Mouse (Mus musculus) heart, postnatal 0 days (tissue): ENCODE measurements around the gene Itgb5. TPM values are rescaled to one million over a fixed set of nuclear protein-coding genes. Genes with fewer than 3 reads are reported as not detected.

ENCODE experiments used
- ATAC-seq: fragments of 200-750 bp; cut with Nextera tagmentation; 2 replicates; pipeline ENCODE4 v1.8.0; 2017; ENCODE audit warnings: low read depth, moderate number of reproducible peaks, moderate library complexity; ENCODE audit not compliant: insufficient read depth
- DNase-seq: peaks from one replicate; pipeline ENCODE4 v3.0.0-alpha.2; 2016; ENCODE audit warnings: low spot score
- H3K27ac ChIP-seq: fragments of 300-500 bp; sonication (generic); 2 replicates; pipeline ENCODE4 v1.5.1; 2014; ENCODE audit warnings: low read depth, mild to moderate bottlenecking
- H3K27me3 ChIP-seq: fragments of 300-500 bp; sonication (generic); 2 replicates; pipeline ENCODE4 v1.6.1; 2014; ENCODE audit warnings: low read length, mixed read lengths; ENCODE audit not compliant: control insufficient read depth, insufficient read depth
- H3K36me3 ChIP-seq: fragments of 300-500 bp; sonication (generic); replicated peaks from 2 replicates; pipeline ENCODE4 v1.6.1; 2014; ENCODE audit warnings: low read length, mixed read lengths; ENCODE audit not compliant: control insufficient read depth, insufficient read depth
- H3K4me1 ChIP-seq: fragments of 300-500 bp; sonication (generic); 2 replicates; pipeline ENCODE4 v1.6.1; 2014; ENCODE audit warnings: antibody characterized with exemption; ENCODE audit not compliant: control insufficient read depth, insufficient read depth
- H3K4me2 ChIP-seq: fragments of 300-500 bp; sonication (generic); 2 replicates; pipeline ENCODE4 v1.6.1; 2014; ENCODE audit warnings: low read depth, mild to moderate bottlenecking, low read length, moderate library complexity
- H3K4me3 ChIP-seq: fragments of 300-500 bp; sonication (generic); 2 replicates; pipeline ENCODE4 v1.5.1; 2014; ENCODE audit warnings: low read depth, low read length
- H3K9ac ChIP-seq: fragments of 300-500 bp; sonication (generic); replicated peaks from 2 replicates; pipeline ENCODE4 v1.6.1; 2014; ENCODE audit warnings: low read depth, low read length, mixed read lengths
- H3K9me3 ChIP-seq: fragments of 300-500 bp; sonication (generic); replicated peaks from 2 replicates; pipeline ENCODE4 v1.6.1; 2016; ENCODE audit warnings: low read length; ENCODE audit not compliant: control insufficient read depth
- CTCF ChIP-seq: IDR thresholded peaks from 2 replicates; pipeline ENCODE4 v1.5.1; 2016; ENCODE audit warnings: antibody characterized with exemption, control low read depth, low read depth
- EP300 ChIP-seq: IDR thresholded peaks from 2 replicates; pipeline ENCODE4 v1.6.1; 2016; ENCODE audit warnings: antibody characterized with exemption, low read depth
- WGBS: fragments of 180-500 bp; shearing (Covaris S2); extraction: QIAGEN DNeasy Blood & Tissue Kit; methylation state at CpG from one replicate; pipeline ENCODE4 v1.1.7; 2014; 5-methylcytosine and 5-hydroxymethylcytosine counted together
- polyA plus RNA-seq: library from polyadenylated mRNA; unstranded; fragments of >200 nt; fragmentation: Nextera tagmentation; extraction: Ambion mirVana; gene quantifications from 2 replicates; pipeline ENCODE4 v1.2.1, GENCODE M21; 2015
- total RNA-seq: library from RNA; depleted of rRNA; stranded (reverse); fragments of >200 nt; gene quantifications from 2 replicates; pipeline ENCODE4 v1.2.3, GENCODE M21; 2014; ENCODE audit warnings: low replicate concordance

Gene Itgb5
- total and polyA plus RNA-seq, 2 experiments from 2014 or later = 33.4 to 116 TPM

GRCm38 (mm10) chr16:33885021-33885471, 55.6 kb downstream of the Itgb5 start:
- Histone ChIP-seq H3K4me2 (no peak overlapping the region), H3K9ac (no peak overlapping the region), H3K27me3 (no peaks in the 10 kb centered on the region), H3K36me3 (no peaks in the 10 kb centered on the region), H3K4me3 (no peak overlapping the region), H3K9me3 (no peaks in the 10 kb centered on the region), H3K27ac (no peak overlapping the region), H3K4me1 (peaks cover 44% of the 10 kb centered on the region)
- WGBS = 26% methylated on average over 11 of the region's 11 CpGs
- TF ChIP-seq CTCF = no peak
- no peak for TF ChIP-seq EP300
- DNase-seq (no peak), ATAC-seq (no peak)

GRCm38 (mm10) chr16:33885671-33886328, 56.3 kb downstream of the Itgb5 start:
- Histone ChIP-seq H3K9ac (no peak overlapping the region), H3K36me3 (no peaks in the 10 kb centered on the region), H3K4me1 (peaks cover 50% of the 10 kb centered on the region), H3K27me3 (no peaks in the 10 kb centered on the region), H3K4me2 (no peak overlapping the region), H3K9me3 (no peaks in the 10 kb centered on the region), H3K27ac (no peak overlapping the region), H3K4me3 (no peak overlapping the region)
- WGBS = 84% methylated on average over 14 of the region's 14 CpGs
- DNase-seq (no peak), ATAC-seq (no peak)
- no peak for TF ChIP-seq CTCF
- TF ChIP-seq EP300 = no peak

GRCm38 (mm10) chr16:33886665-33887064, 57.2 kb downstream of the Itgb5 start:
- H3K4me1 ChIP-seq = peaks cover 57% of the 10 kb centered on the region
- WGBS = 56% methylated on average over 6 of the region's 6 CpGs
- no peaks in the 10 kb centered on the region for H3K36me3 ChIP-seq
- H3K4me3 ChIP-seq = no peak overlapping the region
- no peaks in the 10 kb centered on the region for H3K9me3 ChIP-seq
- H3K27ac ChIP-seq = no peak overlapping the region
- no peaks in the 10 kb centered on the region for H3K27me3 ChIP-seq
- DNase-seq = no peak
- H3K4me2 ChIP-seq = no peak overlapping the region
- no peak for ATAC-seq
- no peak overlapping the region for H3K9ac ChIP-seq
- TF ChIP-seq EP300 (no peak), CTCF (no peak)

GRCm38 (mm10) chr16:33887981-33888380, 58.5 kb downstream of the Itgb5 start:
- TF ChIP-seq CTCF (no peak), EP300 (no peak)
- H3K4me1 ChIP-seq = peaks cover 44% of the 10 kb centered on the region
- H3K4me2 ChIP-seq = no peak overlapping the region
- no peak for DNase-seq
- H3K4me3 ChIP-seq = no peak overlapping the region
- H3K36me3 ChIP-seq = no peaks in the 10 kb centered on the region
- no peak for ATAC-seq
- H3K27me3 ChIP-seq = no peaks in the 10 kb centered on the region
- H3K9ac ChIP-seq = no peak overlapping the region
- no peaks in the 10 kb centered on the region for H3K9me3 ChIP-seq
- no peak overlapping the region for H3K27ac ChIP-seq
- WGBS = 84% methylated on average over 2 of the region's 2 CpGs

- DNase-seq = no peak
- Histone ChIP-seq H3K27ac (no peak overlapping the region), H3K4me2 (no peak overlapping the region), H3K4me3 (no peak overlapping the region), H3K36me3 (no peaks in the 10 kb centered on the region), H3K27me3 (no peaks in the 10 kb centered on the region), H3K9ac (no peak overlapping the region), H3K4me1 (peaks cover 32% of the 10 kb centered on the region), H3K9me3 (no peaks in the 10 kb centered on the region)
- WGBS = 79% methylated on average over 13 of the region's 13 CpGs
- TF ChIP-seq EP300 = no peak
- TF ChIP-seq CTCF = no peak
- ATAC-seq = no peak
Observed at GRCm38 (mm10) chr16:33889000-33889607, 59.6 kb downstream of the Itgb5 start.
